Mouse (Mus musculus) small intestine, adult 10 weeks (tissue): Measurements from ENCODE around the gene Dtl. TPM values are rescaled to one million over a fixed set of nuclear protein-coding genes. Genes with fewer than 3 reads are reported as not detected.

Experiments used
- polyA plus RNA-seq: library from polyadenylated mRNA; stranded (reverse); fragments of 350-450 nt; fragmentation: Illumina TruSeq; extraction: RNeasy Lipid Tissue Mini Kit (QIAGEN cat#74804); gene quantifications from one replicate; pipeline ENCODE4 v1.2.3, GENCODE M21; 2014; ENCODE audit warnings: low replicate concordance

The Dtl gene
- polyA plus RNA-seq, result 10.5 TPM

DNA sequence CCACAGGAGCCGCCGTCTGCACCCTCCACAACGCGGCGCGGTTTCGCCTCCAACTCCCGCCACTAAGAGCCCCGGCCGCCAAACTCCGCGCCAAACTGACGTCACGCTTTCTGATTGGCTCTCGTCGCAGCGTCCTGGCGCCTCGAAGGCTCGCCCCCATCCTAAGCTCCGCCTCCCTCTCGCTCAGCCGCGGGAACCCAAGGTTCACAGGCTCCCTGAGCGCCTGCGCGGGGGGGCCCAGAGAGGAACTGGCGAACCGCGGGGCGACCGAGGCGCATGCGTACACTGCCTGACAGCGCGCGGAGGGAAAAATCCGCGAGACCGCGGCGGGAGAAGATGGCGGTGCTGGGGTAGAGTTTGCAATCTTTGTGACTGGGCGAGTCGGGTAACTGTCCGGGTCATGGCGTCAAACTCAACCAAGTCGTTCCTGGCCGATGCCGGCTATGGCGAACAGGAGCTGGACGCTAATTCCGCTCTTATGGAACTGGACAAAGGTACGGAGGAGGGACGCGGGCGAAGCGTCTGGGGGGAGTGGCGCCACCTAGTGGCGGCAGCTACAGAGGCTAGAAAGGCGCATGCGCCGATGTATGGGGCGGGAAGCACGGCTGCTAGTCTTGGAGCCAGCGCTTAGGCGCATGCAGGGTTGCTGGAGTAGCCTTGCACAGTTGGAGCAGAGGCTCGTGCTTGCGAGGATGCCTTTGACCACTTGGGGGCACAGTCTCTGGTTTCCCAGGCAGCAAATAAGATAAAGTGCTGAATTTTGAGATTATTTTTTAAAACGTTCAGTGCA is at the start of gene Dtl, which contains the start of gene Ints7:
Gene Dtl, minus strand, starts transcription at position 87 of the 790 bp plus-strand sequence.
Gene Ints7, plus strand, starts transcription at position 179 of the 790 bp plus-strand sequence.

Other genes with a start within 250 kb of the Dtl start
- 4.2 TPM for gene Tmem206, start 249.6 kb downstream of the Dtl start, polyA plus RNA-seq
- gene Ppp2r5a, start 172.3 kb downstream of the Dtl start, polyA plus RNA-seq, result 162 TPM
- 7.3 TPM for gene Ints7, start 92 bp upstream of the Dtl start, polyA plus RNA-seq
- 527 TPM for gene Lpgat1, start 142.3 kb upstream of the Dtl start, polyA plus RNA-seq
- gene Nek2, start 245.9 kb upstream of the Dtl start, polyA plus RNA-seq, result 5.2 TPM